Mouse (Mus musculus) liver, embryonic 14.5 days (tissue): ENCODE results near the gene Bcap29.

ENCODE experiments used
- CTCF ChIP-seq: IDR thresholded peaks from 2 replicates; pipeline ENCODE4 v1.5.1; 2016; ENCODE audit warnings: antibody characterized with exemption, low read depth, control low read depth
- EP300 ChIP-seq: IDR thresholded peaks from 2 replicates; pipeline ENCODE4 v1.6.1; 2016; ENCODE audit warnings: antibody characterized with exemption, low read depth

DNA sequence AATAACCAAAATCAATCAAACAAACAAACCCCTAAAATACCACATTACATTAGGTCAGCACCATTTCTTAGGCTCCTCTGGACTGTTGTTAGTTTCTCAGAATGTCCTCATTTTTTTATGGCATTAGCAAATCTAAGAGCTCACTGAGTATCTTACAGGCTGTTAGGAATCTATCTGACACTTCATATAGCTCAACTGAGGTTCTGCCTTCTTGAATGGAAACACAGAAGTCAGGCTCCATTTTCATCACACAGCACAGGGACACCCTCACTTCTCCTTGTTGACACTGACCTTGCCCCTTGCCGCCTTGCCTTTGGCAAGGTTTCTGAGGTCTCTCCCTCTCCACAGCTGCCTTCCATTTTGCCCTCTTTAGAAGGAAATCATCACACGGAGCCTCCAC lies 64.7 kb downstream of the Bcap29 start:
- TF ChIP-seq EP300 (no peak), CTCF (no peak)
